In the genomic region with DNA sequence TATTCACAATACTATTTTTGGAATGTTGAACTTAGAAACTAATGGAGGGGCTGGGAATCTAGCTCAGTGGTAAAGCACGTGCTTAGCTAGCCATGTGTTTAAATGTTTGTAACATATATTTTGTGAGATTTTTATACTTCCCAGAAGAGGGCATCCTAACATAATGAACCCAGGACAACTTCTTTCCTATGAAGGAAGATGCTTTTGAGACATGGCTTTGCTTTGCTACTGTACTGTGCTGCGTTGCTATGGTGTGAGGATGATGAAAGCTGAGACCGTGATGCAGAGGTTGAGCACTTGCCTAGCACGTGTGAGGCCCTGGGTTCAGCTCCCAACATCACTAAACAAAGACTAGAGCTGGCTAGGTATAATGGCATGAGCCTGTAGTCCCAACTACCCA, we compare ENCODE assay signal across 21 mouse cellular contexts. TPM values are rescaled to one million over a fixed set of nuclear protein-coding genes. Genes with fewer than 3 reads are reported as not detected.
DNase-seq lines count a peak whose midpoint lies in the region; ATAC-seq and TF ChIP-seq lines count a peak whose summit lies in the region.
"Had no signal": no experiment of that assay in that cellular context is flagged by ENCODE, and none has a peak within 500 bp of the region (broad histone marks: within the 10 kb centered on the region; RNA-seq: fewer than 3 reads in every experiment).

No protein-coding gene starts in this region.

- H3K4me2 ChIP-seq in hindbrain, postnatal 0 days (ENCODE audit: low read depth, low read length): no peak overlapping the region
- H3K4me2 ChIP-seq in hindbrain, embryonic 16.5 days (ENCODE audit: low read length): no peak overlapping the region
- no peak overlapping the region for H3K4me2 ChIP-seq in midbrain, embryonic 14.5 days (ENCODE audit: low read length)
- H3K4me2 ChIP-seq in stomach, postnatal 0 days (replicated peaks; ENCODE audit: low read depth): no peak overlapping the region
- H3K4me2 ChIP-seq: forebrain, embryonic 13.5 days; heart, embryonic 15.5 days; hindbrain, embryonic 12.5 days; intestine, embryonic 15.5 days; limb, embryonic 15.5 days had no signal

- peaks cover 12% of the 10 kb centered on the region for H3K36me3 ChIP-seq in hindbrain, postnatal 0 days (ENCODE audit: insufficient read depth, low read length)
- 0 out of 2 replicates have a peak, but pooled peaks cover 2% of the 10 kb centered on the region for H3K36me3 ChIP-seq in hindbrain, embryonic 16.5 days (ENCODE audit: control insufficient read depth, insufficient read depth, low read length)
- H3K36me3 ChIP-seq in midbrain, embryonic 14.5 days (ENCODE audit: control insufficient read depth, insufficient read depth, low read length): peaks cover 18% of the 10 kb centered on the region
- H3K36me3 ChIP-seq in midbrain, embryonic 10.5 days: peaks cover 72% of the 10 kb centered on the region
- H3K36me3 ChIP-seq in stomach, postnatal 0 days (ENCODE audit: control insufficient read depth, insufficient read depth, low read length): peaks cover 13% of the 10 kb centered on the region; the same call in 1 of the 2 replicates

- H3K4me3 ChIP-seq in hindbrain, postnatal 0 days (ENCODE audit: low read length): no peak overlapping the region
- H3K4me3 ChIP-seq in hindbrain, embryonic 16.5 days (ENCODE audit: low read length): no peak overlapping the region
- H3K4me3 ChIP-seq in midbrain, embryonic 14.5 days (replicated peaks; ENCODE audit: low read depth, low read length): no peak overlapping the region
- H3K4me3 ChIP-seq in midbrain, embryonic 10.5 days: no peak overlapping the region
- no peak overlapping the region for H3K4me3 ChIP-seq in stomach, postnatal 0 days (ENCODE audit: low read depth, low read length)
- H3K4me3 ChIP-seq: forebrain, embryonic 13.5 days; heart, embryonic 15.5 days; hindbrain, embryonic 12.5 days; intestine, embryonic 15.5 days; limb, embryonic 15.5 days had no signal

- no peak overlapping the region for H3K9ac ChIP-seq in hindbrain, postnatal 0 days (replicated peaks; ENCODE audit: low read length)
- no peak overlapping the region for H3K9ac ChIP-seq in hindbrain, embryonic 16.5 days (ENCODE audit: low read depth, low read length)
- H3K9ac ChIP-seq in midbrain, embryonic 14.5 days (replicated peaks; ENCODE audit: low read length): no peak overlapping the region
- no peak overlapping the region for H3K9ac ChIP-seq in stomach, postnatal 0 days (ENCODE audit: low read length)
- H3K9ac ChIP-seq: forebrain, embryonic 13.5 days; heart, embryonic 15.5 days; hindbrain, embryonic 12.5 days; intestine, embryonic 15.5 days; limb, embryonic 15.5 days had no signal

- ATAC-seq in hindbrain, postnatal 0 days: peak; percentile 62; the same call in 1 of the 2 replicates
- ATAC-seq in hindbrain, embryonic 16.5 days: no peak
- ATAC-seq in midbrain, embryonic 14.5 days (ENCODE audit: low FRiP score, low TSS enrichment): no peak
- ATAC-seq in stomach, postnatal 0 days (ENCODE audit: low FRiP score, low TSS enrichment): no peak
- ATAC-seq: forebrain, embryonic 13.5 days; intestine, embryonic 15.5 days; midbrain, embryonic 16.5 days had no signal

- TF ChIP-seq EP300 in stomach, postnatal 0 days (optimal IDR thresholded peaks at IDR 0.05): no peak

- no peaks in the 10 kb centered on the region for H3K27me3 ChIP-seq in hindbrain, postnatal 0 days (ENCODE audit: insufficient read depth, low read length)
- no peaks in the 10 kb centered on the region for H3K27me3 ChIP-seq in hindbrain, embryonic 16.5 days (replicated peaks; ENCODE audit: control insufficient read depth, insufficient read depth, low read length)
- H3K27me3 ChIP-seq in midbrain, embryonic 14.5 days (ENCODE audit: control insufficient read depth, insufficient read depth, low read length): no peaks in the 10 kb centered on the region
- H3K27me3 ChIP-seq in midbrain, embryonic 10.5 days (ENCODE audit: low read depth, poor library complexity, severe bottlenecking): no peaks in the 10 kb centered on the region
- no peaks in the 10 kb centered on the region for H3K27me3 ChIP-seq in stomach, postnatal 0 days (ENCODE audit: control insufficient read depth, insufficient read depth, low read length)
- H3K27me3 ChIP-seq: forebrain, embryonic 13.5 days; heart, embryonic 15.5 days; hindbrain, embryonic 12.5 days; intestine, embryonic 15.5 days; limb, embryonic 15.5 days had no signal

- no peaks in the 10 kb centered on the region for H3K4me1 ChIP-seq in hindbrain, postnatal 0 days (ENCODE audit: insufficient read depth, low read length)
- H3K4me1 ChIP-seq in hindbrain, embryonic 16.5 days (ENCODE audit: control insufficient read depth, insufficient read depth, low read depth, low read length): no peaks in the 10 kb centered on the region
- H3K4me1 ChIP-seq in midbrain, embryonic 14.5 days (ENCODE audit: control insufficient read depth, insufficient read depth, low read length): no peaks in the 10 kb centered on the region
- no peaks in the 10 kb centered on the region for H3K4me1 ChIP-seq in midbrain, embryonic 10.5 days
- H3K4me1 ChIP-seq in stomach, postnatal 0 days (replicated peaks; ENCODE audit: control insufficient read depth, insufficient read depth): no peaks in the 10 kb centered on the region
- H3K4me1 ChIP-seq: forebrain, embryonic 13.5 days; heart, embryonic 15.5 days; hindbrain, embryonic 12.5 days; intestine, embryonic 15.5 days; limb, embryonic 15.5 days had no signal

- 64% methylated on average over 4 of the region's 4 CpGs for WGBS in hindbrain, postnatal 0 days
- WGBS in hindbrain, embryonic 16.5 days: 73% methylated on average over 4 of the region's 4 CpGs
- 57% methylated on average over 4 of the region's 4 CpGs for WGBS in midbrain, embryonic 14.5 days
- WGBS in midbrain, embryonic 10.5 days: 87% methylated on average over 4 of the region's 4 CpGs
- 68% methylated on average over 4 of the region's 4 CpGs for WGBS in stomach, postnatal 0 days

- H3K27ac ChIP-seq in hindbrain, postnatal 0 days: no peak overlapping the region
- no peak overlapping the region for H3K27ac ChIP-seq in hindbrain, embryonic 16.5 days (ENCODE audit: low read depth, low read length)
- no peak overlapping the region for H3K27ac ChIP-seq in midbrain, embryonic 14.5 days (replicated peaks; ENCODE audit: low read depth, low read length)
- no peak overlapping the region for H3K27ac ChIP-seq in midbrain, embryonic 10.5 days (replicated peaks)
- H3K27ac ChIP-seq in stomach, postnatal 0 days (replicated peaks): no peak overlapping the region
- H3K27ac ChIP-seq: forebrain, embryonic 13.5 days; heart, embryonic 15.5 days; hindbrain, embryonic 12.5 days; intestine, embryonic 15.5 days; limb, embryonic 15.5 days had no signal

- H3K9me3 ChIP-seq in hindbrain, postnatal 0 days (ENCODE audit: low read length): no peaks in the 10 kb centered on the region
- H3K9me3 ChIP-seq in hindbrain, embryonic 16.5 days (ENCODE audit: control insufficient read depth, low read length): no peaks in the 10 kb centered on the region
- H3K9me3 ChIP-seq in midbrain, embryonic 14.5 days (ENCODE audit: control insufficient read depth, low read length): no peaks in the 10 kb centered on the region
- H3K9me3 ChIP-seq in midbrain, embryonic 10.5 days (replicated peaks): no peaks in the 10 kb centered on the region
- H3K9me3 ChIP-seq in stomach, postnatal 0 days (ENCODE audit: control insufficient read depth, low read length): no peaks in the 10 kb centered on the region
- H3K9me3 ChIP-seq: forebrain, embryonic 13.5 days; heart, embryonic 15.5 days; hindbrain, embryonic 12.5 days; intestine, embryonic 15.5 days; limb, embryonic 15.5 days had no signal

- TF ChIP-seq CTCF in hindbrain, postnatal 0 days (IDR thresholded peaks at IDR 0.05; ENCODE audit: low read depth): peak; percentile 48
- peak; percentile 52 for TF ChIP-seq CTCF in stomach, postnatal 0 days (IDR thresholded peaks at IDR 0.05; ENCODE audit: low read depth)

- peak; percentile 41 for DNase-seq in hindbrain, postnatal 0 days (ENCODE audit: low spot score)
- DNase-seq in midbrain, embryonic 14.5 days: peak; percentile 39
- no peak for DNase-seq in midbrain, embryonic 10.5 days (ENCODE audit: low spot score)
- DNase-seq in adipocyte (ENCODE audit: low spot score): peak; percentile 34
- DNase-seq in stomach, postnatal 0 days (ENCODE audit: low spot score): no peak
- DNase-seq in cerebellum, adult 9-10 months: no peak
- DNase-seq: adrenal gland, postnatal 25 days; cerebellum, adult 9-11 months; gastrocnemius, postnatal 10 days; heart, adult 18-20 months; kidney, postnatal 10 days; layer of hippocampus, adult 9-11 months; lung, adult 2 months; thymus, postnatal 25 days had no signal

RNA-seq across cellular contexts. Expression of a gene that starts 43.4 kb away (rescaled TPM):
- total RNA-seq in hindbrain, postnatal 0 days (2014; rRNA removed): 71.9 and 77.7 TPM in 2 replicates
- 21.3 and 24.5 TPM in 2 replicates for polyA plus RNA-seq in hindbrain, postnatal 0 days (2015; fragmentation: Nextera tagmentation; extraction: Ambion mirVana)
- polyA plus RNA-seq in hindbrain, embryonic 16.5 days (2015; fragmentation: Nextera tagmentation; extraction: Ambion mirVana): 28.4 and 35.6 TPM in 2 replicates
- 32.2 and 42.8 TPM in 2 replicates for polyA plus RNA-seq in midbrain, embryonic 14.5 days (2014; fragmentation: Nextera tagmentation; extraction: Ambion mirVana)
- polyA plus RNA-seq in midbrain, embryonic 10.5 days (2016; fragmentation: Nextera tagmentation; extraction: Ambion mirVana): 92.9 and 96.1 TPM in 2 replicates
- polyA plus RNA-seq in stomach, postnatal 0 days (2015; fragmentation: Nextera tagmentation; extraction: Ambion mirVana): 15.1 and 16.7 TPM in 2 replicates

Comparison
In these comparisons a context has a peak if more than half of its experiments do, and no peak if none do; other contexts are left out.
1. DNase-seq: peak in hindbrain, postnatal 0 days (single experiment), midbrain, embryonic 14.5 days (single experiment) and adipocyte (single experiment); none in midbrain, embryonic 10.5 days (single experiment), stomach, postnatal 0 days (single experiment) and cerebellum, adult 9-10 months (single experiment).